Mouse (Mus musculus): Measurements from ENCODE around the gene Akt1s1.
A peak's percentile ranks its signal among the peaks of the same experiment; 100 is the strongest.

Akt1s1 gene

GRCm38 (mm10) chr7:44848561-44849415 is at the start of gene Akt1s1, which contains the start of gene Tbc1d17:
TSS of gene Akt1s1 (plus strand) at chr7:44848991.
TSS of gene Tbc1d17 (minus strand) at chr7:44849079.
- peak; percentile 96 for DNase-seq (ENCODE audit: low read depth, low spot score)

DNA sequence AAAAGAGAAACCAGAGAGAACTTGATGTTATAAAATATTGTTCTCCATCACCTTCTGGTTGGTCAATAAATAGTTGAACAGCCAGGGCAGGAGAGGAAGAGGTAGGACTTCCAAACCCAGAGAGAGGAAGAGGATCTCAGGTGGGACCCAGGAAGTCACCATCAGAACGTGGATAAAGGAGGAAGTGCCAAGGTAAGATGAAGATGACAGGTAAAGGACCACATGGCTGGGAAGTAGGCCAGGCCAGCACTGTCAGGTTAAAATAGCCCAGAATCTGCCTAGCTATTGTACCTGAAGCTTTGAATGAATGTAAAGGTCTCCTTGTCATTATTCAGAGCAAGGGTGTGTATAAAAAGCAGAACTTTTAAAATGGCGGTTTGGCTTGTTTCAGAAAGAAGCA is 39.9 kb upstream of the Akt1s1 start:
- DNase-seq (ENCODE audit: low read depth, low spot score), result no peak

- no peak for DNase-seq (ENCODE audit: low read depth, low spot score)
These were observed 39.3 kb upstream of the Akt1s1 start for GRCm38 (mm10) chr7:44809466-44809865.

GRCm38 (mm10) chr7:44810365-44810764 is 38.4 kb upstream of the Akt1s1 start:
- no peak for DNase-seq (ENCODE audit: low read depth, low spot score)

DNA sequence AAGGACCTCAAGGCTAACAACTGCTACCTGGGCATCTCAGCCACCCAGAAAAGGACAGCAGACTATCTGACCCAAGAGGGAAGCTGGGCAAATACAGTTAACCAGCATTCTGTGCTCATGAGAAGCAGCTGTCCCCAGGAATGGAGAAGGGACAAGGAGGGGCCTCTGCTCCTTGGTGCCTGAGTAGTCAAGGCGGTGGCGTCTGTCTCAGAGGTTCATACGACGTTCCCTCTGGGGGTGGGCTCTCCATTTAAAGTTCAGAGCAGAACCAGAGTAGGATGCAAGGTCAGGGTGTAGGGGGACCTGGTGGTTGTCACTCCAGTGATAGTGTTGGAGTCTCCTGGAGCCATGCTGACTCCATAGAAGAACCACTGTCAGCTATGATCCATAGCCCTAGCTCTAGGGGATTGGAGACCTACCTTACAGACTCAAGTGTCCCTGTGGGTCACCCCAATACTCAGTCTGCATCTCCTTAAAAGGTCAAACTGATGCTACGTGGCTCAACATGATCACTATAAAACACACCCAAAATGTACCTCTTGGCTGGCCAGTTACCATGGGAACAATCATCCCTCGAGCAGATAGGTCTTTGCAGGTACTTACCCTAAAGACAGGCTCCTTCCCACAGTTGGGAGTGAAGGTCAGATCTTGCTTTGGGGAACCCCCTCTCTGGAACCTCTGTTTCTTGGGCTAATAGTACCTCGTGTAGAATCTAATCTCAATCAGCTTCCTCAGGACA is 37.8 kb upstream of the Akt1s1 start:
- DNase-seq (ENCODE audit: low read depth, low spot score), result no peak

DNA sequence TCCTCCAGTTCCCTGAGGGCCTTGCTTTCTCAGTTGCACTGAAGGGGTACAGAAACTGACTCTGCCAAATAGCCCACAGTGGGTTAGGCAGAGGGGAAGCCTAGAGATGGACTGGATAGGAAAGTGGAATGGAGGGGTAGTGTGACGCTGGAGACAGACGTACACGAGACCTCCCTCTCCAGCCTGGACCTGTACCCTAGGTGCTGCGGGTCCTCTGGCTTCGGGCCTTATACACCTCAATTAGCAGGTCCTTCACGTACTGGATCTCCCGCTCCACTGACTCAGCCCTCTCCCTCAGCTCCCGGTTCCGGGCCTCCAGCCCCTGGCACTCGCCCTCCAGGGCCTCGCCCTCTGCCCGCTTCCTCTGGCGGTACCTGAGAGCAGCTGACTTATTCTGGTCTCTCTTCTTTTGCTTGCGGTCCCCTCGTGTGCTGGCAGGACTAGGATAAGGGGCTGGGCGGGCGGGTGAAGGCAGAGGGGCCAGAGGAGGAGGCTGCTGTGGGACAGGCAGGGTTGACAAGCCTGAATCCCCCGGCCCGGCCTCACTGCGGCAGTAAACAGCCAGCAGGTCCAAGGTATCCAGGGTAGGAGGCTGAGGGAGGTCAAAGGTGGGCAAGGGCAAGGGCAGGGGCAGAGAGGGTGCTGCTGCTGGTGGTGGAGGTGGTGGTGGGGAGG is 36.0 kb upstream of the Akt1s1 start:
- DNase-seq (ENCODE audit: low read depth, low spot score), result no peak

DNA sequence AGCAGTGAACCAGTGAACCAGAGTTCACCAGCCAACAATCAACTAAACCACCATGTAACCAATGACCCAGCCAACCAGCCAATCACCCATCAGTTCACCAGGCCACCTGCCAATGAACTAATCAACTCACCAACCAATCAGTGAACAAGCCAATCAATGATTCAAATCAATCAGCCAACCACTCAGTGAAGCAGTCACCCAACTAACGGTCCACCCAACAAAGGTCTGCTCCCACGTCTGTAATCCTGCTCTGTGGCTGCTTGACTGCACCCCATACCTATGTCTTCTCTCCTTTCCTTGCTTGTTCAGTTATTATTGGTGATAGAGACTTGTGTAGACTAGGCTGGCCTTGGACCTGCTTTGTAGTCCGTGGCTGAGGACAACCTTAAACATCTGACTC is 34.8 kb upstream of the Akt1s1 start:
- DNase-seq (ENCODE audit: low read depth, low spot score), result no peak

DNA sequence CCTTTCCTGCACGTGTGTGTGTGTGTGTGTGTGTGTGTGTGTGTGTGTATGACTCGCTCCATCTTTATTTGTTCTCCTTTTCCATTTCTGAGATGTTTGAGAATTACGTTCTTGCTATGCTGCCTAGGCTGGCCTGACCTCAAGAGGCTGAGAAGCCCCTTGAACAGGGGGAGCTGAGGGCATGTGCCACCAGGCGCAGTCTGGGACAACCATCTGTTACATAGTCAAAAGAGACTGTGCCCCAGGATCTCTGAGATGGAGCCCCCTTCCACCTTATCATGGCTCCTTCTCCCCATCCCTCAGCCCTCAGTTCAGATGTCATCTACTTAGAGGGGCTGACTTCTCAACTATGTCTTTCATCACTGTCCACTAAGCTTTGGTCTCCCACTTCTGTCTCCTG is 34.4 kb upstream of the Akt1s1 start:
- no peak for DNase-seq (ENCODE audit: low read depth, low spot score)

DNA sequence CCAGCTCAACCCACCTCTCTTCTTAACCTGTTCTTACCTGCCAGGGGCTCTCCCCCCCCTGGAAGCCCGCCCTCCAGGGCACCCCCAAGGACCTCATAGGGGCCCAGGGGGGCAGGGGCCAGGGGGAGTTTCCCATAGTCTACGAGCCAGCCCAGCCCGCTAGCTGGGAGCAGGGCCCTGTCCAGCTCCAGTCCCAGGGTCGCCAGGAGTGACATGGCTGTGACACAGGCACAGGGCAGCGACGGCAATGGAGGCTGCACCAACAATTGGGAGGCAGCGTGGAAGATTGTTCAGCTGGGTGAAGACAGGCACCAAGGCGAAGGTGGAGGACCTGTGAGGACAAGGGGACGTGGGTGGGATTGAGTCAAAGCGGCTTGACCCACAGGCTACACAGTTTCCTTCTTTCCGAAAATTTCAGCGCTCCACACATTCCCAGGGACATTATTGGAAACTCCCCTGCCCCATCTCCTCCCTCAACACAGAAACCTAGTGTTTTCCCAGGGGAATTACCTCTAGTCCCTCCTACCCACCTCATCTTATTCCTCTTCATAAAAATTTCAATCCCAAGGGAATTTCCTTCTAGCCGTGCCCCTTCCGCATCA is 33.7 kb upstream of the Akt1s1 start:
- no peak for DNase-seq (ENCODE audit: low read depth, low spot score)

GRCm38 (mm10) chr7:44815721-44816469 is 32.9 kb upstream of the Akt1s1 start, which contains the start of the genes Nup62 and Il4i1:
TSS of gene Nup62 (plus strand) at chr7:44816088.
TSS of gene Il4i1 (plus strand) at chr7:44816387.
- DNase-seq (ENCODE audit: low read depth, low spot score), result peak; percentile 99

DNA sequence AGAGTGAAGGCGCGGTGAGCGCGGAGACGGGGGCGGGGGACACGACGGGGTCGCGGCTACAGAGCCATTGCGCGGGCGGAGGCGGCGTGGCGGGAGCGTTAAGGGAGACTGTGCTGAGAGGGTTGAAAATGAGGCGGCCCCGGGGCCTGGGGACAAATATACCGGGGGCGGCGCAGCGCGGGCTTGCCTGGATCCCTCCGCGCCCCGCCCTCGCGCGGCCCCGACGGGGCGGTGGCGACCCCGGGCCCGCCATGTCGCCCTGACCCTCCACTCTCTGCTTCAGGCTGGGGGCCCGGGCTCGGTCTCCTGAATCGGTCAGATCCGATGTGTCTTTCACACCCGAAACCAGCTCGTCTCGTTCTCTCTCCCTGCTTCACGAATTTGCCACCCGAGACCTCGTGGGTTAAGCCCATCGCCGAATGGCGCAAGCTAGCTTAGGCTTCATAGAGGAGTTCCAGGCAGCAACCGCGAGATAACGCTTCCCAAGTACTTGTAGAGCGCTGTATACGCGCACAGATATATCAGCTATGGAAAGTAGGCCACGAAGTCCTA is 32.2 kb upstream of the Akt1s1 start, which contains the start of gene Atf5:
Gene Atf5, minus strand, starts transcription at position 189 of the 552 bp plus-strand sequence.
- peak; percentile 29 for DNase-seq (ENCODE audit: low read depth, low spot score)

GRCm38 (mm10) chr7:44817441-44817840 is 31.4 kb upstream of the Akt1s1 start:
- DNase-seq (ENCODE audit: low read depth, low spot score), result no peak

DNA sequence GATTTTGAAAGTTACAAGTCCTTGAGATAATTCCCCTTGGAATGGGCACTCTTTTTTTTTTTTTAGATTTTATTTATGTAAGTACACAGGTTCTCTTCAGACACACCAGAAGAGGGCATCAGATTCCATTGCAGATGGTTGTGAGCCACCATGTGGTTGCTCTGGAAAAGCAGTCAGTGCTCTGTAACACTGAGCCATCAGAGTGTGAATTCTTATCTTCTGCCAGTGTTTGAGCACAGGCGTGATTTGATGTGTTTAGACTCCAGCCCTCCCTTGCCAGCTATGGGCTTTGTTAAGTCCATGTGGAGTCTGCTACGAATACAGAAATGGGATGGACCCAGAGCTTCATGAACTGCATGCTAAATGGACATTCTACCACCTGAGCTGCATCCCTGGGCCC is 30.6 kb upstream of the Akt1s1 start:
- no peak for DNase-seq (ENCODE audit: low read depth, low spot score)

GRCm38 (mm10) chr7:44818751-44819235 is 30.0 kb upstream of the Akt1s1 start:
- DNase-seq (ENCODE audit: low read depth, low spot score), result no peak

- DNase-seq (ENCODE audit: low read depth, low spot score), result no peak
These were observed 29.4 kb upstream of the Akt1s1 start for GRCm38 (mm10) chr7:44819391-44819790.

DNA sequence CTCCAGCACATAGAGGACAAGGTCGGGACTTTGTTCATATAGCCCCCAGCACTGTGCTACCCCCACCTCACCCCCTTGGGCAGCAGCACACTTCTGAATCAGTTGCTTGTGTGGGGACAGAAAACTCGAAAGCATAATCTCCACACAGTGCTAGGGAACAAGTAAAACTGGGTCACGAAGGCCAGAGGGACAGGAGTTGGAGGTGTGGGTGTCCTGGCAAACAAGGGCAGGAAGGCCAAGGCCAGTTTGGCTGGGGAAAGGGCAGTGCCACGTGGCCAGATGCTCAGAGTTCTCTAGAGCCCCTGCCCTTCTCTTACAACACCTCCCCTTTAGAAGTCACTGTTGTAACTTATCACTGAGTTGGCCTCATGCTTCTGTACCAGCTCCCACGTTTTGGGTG is 28.9 kb upstream of the Akt1s1 start:
- no peak for DNase-seq (ENCODE audit: low read depth, low spot score)

- no peak for DNase-seq (ENCODE audit: low read depth, low spot score)
These were observed 28.3 kb upstream of the Akt1s1 start for GRCm38 (mm10) chr7:44820525-44820924.

DNA sequence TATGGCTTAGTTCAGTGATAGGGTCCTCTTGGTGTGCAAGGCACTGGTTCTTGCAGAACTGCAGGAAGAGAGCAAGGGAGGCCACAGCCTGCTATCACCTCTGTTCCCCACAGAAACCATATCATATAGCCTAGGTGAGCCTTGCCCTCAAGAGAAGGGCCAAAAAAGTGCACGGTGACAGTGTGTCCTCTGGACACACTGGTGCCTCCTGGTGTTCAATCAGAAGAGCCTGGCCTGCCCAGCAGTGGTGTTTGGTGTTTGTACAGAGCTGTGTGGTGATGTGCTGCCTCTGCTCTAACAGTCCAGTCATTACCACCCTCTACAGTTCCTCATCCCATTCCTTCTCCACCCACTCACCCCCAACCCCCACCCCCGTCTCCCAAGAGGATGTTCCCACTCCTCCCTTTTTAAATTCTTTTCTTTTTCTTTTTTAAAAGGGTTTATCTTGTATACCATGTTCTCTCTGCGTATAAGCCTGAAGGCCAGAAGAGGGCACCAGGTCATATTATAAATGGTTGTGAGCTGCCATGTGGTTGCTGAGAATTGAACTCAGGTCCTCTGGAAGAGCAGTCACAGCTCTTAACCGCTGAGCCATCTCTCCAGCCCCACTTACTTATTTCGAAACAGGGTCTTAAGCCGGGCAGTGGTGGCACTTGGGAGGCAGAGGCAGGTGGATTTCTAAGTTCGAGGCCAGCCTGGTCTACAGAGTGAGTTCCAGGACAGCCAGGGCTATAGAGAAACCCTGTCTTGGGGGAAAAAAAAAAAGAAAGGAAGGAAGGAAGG is 26.9 kb upstream of the Akt1s1 start:
- no peak for DNase-seq (ENCODE audit: low read depth, low spot score)

GRCm38 (mm10) chr7:44823409-44823808 is 25.4 kb upstream of the Akt1s1 start:
- no peak for DNase-seq (ENCODE audit: low read depth, low spot score)

GRCm38 (mm10) chr7:44824872-44825271 is 23.9 kb upstream of the Akt1s1 start:
- DNase-seq (ENCODE audit: low read depth, low spot score), result peak; percentile 61

Measured in embryo, embryonic 11.5 days (tissue).